Comparison of ENCODE assay signal across 28 mouse cellular contexts in genomic region chr13:55774352-55774751, GRCm38 (mm10). TPM values are rescaled to one million over a fixed set of nuclear protein-coding genes. Genes with fewer than 3 reads are reported as not detected.
A peak's percentile ranks its signal among the peaks of the same experiment; 100 is the strongest.
DNase-seq lines count a peak whose midpoint lies in the region; ATAC-seq lines count a peak whose summit lies in the region.
"Had no signal": no experiment of that assay in that cellular context is flagged by ENCODE, and none has a peak within 500 bp of the region (broad histone marks: within the 10 kb centered on the region; RNA-seq: fewer than 3 reads in every experiment).

No protein-coding gene starts in this region.

- no peak overlapping the region for H3K9ac ChIP-seq in limb, embryonic 12.5 days (replicated peaks)
- H3K9ac ChIP-seq in midbrain, embryonic 16.5 days (ENCODE audit: low read depth, low read length): no peak overlapping the region
- H3K9ac ChIP-seq: embryonic facial prominence, embryonic 12.5 days; embryonic facial prominence, embryonic 15.5 days; forebrain, embryonic 15.5 days; hindbrain, embryonic 12.5 days; hindbrain, embryonic 15.5 days had no signal

- peak overlapping the region; percentile 41; the same call in 1 of the 2 replicates for H3K27ac ChIP-seq in limb, embryonic 12.5 days
- H3K27ac ChIP-seq in midbrain, embryonic 16.5 days (ENCODE audit: low read length): no peak overlapping the region
- H3K27ac ChIP-seq: embryonic facial prominence, embryonic 12.5 days; embryonic facial prominence, embryonic 15.5 days; forebrain, embryonic 15.5 days; hindbrain, embryonic 12.5 days; hindbrain, embryonic 15.5 days had no signal

- H3K4me2 ChIP-seq in limb, embryonic 12.5 days: no peak overlapping the region
- H3K4me2 ChIP-seq in midbrain, embryonic 16.5 days (ENCODE audit: low read length): no peak overlapping the region
- H3K4me2 ChIP-seq: embryonic facial prominence, embryonic 12.5 days; embryonic facial prominence, embryonic 15.5 days; forebrain, embryonic 15.5 days; heart, embryonic 11.5 days; hindbrain, embryonic 12.5 days; hindbrain, embryonic 15.5 days had no signal

- ATAC-seq in limb, embryonic 12.5 days (ENCODE audit: insufficient number of reproducible peaks, insufficient read depth, low FRiP score, low TSS enrichment, low read depth): no peak
- no peak for ATAC-seq in midbrain, embryonic 16.5 days
- ATAC-seq: forebrain, embryonic 15.5 days had no signal

- no peak overlapping the region for H3K4me3 ChIP-seq in limb, embryonic 12.5 days (replicated peaks)
- no peak overlapping the region for H3K4me3 ChIP-seq in midbrain, embryonic 16.5 days (ENCODE audit: low read depth, low read length)
- H3K4me3 ChIP-seq: embryonic facial prominence, embryonic 12.5 days; embryonic facial prominence, embryonic 15.5 days; forebrain, embryonic 15.5 days; hindbrain, embryonic 12.5 days; hindbrain, embryonic 15.5 days had no signal

- H3K9me3 ChIP-seq in limb, embryonic 12.5 days: 0 out of 2 replicates have a peak, but pooled peaks cover 5% of the 10 kb centered on the region
- H3K9me3 ChIP-seq in midbrain, embryonic 16.5 days (replicated peaks; ENCODE audit: control insufficient read depth, low read length, poor library complexity, severe bottlenecking): no peaks in the 10 kb centered on the region
- H3K9me3 ChIP-seq: embryonic facial prominence, embryonic 15.5 days; forebrain, embryonic 15.5 days; hindbrain, embryonic 12.5 days; hindbrain, embryonic 15.5 days had no signal

- H3K4me1 ChIP-seq in limb, embryonic 12.5 days (replicated peaks): peaks cover 10% of the 10 kb centered on the region
- H3K4me1 ChIP-seq in midbrain, embryonic 16.5 days (ENCODE audit: control insufficient read depth, insufficient read depth, low read length): no peaks in the 10 kb centered on the region
- H3K4me1 ChIP-seq: embryonic facial prominence, embryonic 15.5 days; forebrain, embryonic 15.5 days; hindbrain, embryonic 12.5 days; hindbrain, embryonic 15.5 days had no signal

- H3K27me3 ChIP-seq in limb, embryonic 12.5 days: no peaks in the 10 kb centered on the region
- no peaks in the 10 kb centered on the region for H3K27me3 ChIP-seq in midbrain, embryonic 16.5 days (ENCODE audit: control insufficient read depth, insufficient read depth, low read depth, low read length)
- H3K27me3 ChIP-seq: embryonic facial prominence, embryonic 12.5 days; embryonic facial prominence, embryonic 15.5 days; forebrain, embryonic 15.5 days; hindbrain, embryonic 12.5 days; hindbrain, embryonic 15.5 days had no signal

- peak; percentile 26 to 55 for DNase-seq in kidney, postnatal 4 days
- DNase-seq in kidney, adult 18-20 months: no peak
- peak; percentile 29 for DNase-seq in R1 (ENCODE audit: low read depth, low spot score)
- DNase-seq in induced T-regulatory cell, adult 2 months (ENCODE audit: low read depth): peak; percentile 3
- DNase-seq in lung, postnatal 4 days: no peak
- DNase-seq in layer of hippocampus, postnatal 36 days: no peak
- DNase-seq: adrenal gland, postnatal 10 days; adrenal gland, postnatal 36 days; B cell, adult 2 months; cerebellum, adult 18-20 months; cerebellum, adult 9-10 months; cerebellum, postnatal 14 days; gastrocnemius, postnatal 14 days; heart, adult 11 months had no signal

- 73% methylated on average over 7 of the region's 7 CpGs for WGBS in limb, embryonic 12.5 days
- 91% methylated on average over 7 of the region's 7 CpGs for WGBS in midbrain, embryonic 16.5 days

- H3K36me3 ChIP-seq in limb, embryonic 12.5 days: no peaks in the 10 kb centered on the region
- no peaks in the 10 kb centered on the region for H3K36me3 ChIP-seq in midbrain, embryonic 16.5 days (ENCODE audit: control insufficient read depth, insufficient read depth, low read length)
- H3K36me3 ChIP-seq: embryonic facial prominence, embryonic 12.5 days; embryonic facial prominence, embryonic 15.5 days; forebrain, embryonic 15.5 days; hindbrain, embryonic 12.5 days; hindbrain, embryonic 15.5 days had no signal

RNA-seq across cellular contexts. Expression of gene Catsper3, which starts 10.0 kb away (rescaled TPM):
- polyA plus RNA-seq in limb, embryonic 12.5 days (2016; fragmentation: Nextera tagmentation; extraction: Ambion mirVana): 0.15 TPM in 1 of 2 replicates, not detected in the other
- under 1 TPM in 1 of 2 experiments, not detected in 1; 0.38 TPM for total RNA-seq in layer of hippocampus, postnatal 36 days (2021)
- polyA plus RNA-seq in midbrain, embryonic 16.5 days (2015; fragmentation: Nextera tagmentation; extraction: Ambion mirVana): 0.19 TPM in 1 of 2 replicates, not detected in the other
- total RNA-seq: adrenal gland, adult 18-20 months; gastrocnemius, postnatal 4 days; heart, postnatal 25 days; MEL had no signal
- polyA plus RNA-seq: embryonic facial prominence, embryonic 12.5 days; embryonic facial prominence, embryonic 15.5 days; forebrain, embryonic 11.5 days; forebrain, embryonic 15.5 days; heart, embryonic 14.5 days; hindbrain, embryonic 12.5 days; hindbrain, embryonic 15.5 days had no signal

RNA-seq across cellular contexts. Expression of gene Pcbd2, which starts 47.2 kb away (rescaled TPM):
- polyA plus RNA-seq in limb, embryonic 12.5 days (2016; fragmentation: Nextera tagmentation; extraction: Ambion mirVana): 42.0 and 46.8 TPM in 2 replicates
- total RNA-seq in layer of hippocampus, postnatal 36 days (2021): 10 to 100 TPM; 32.5 to 35.4 TPM
- 17.5 and 20.0 TPM in 2 replicates for polyA plus RNA-seq in midbrain, embryonic 16.5 days (2015; fragmentation: Nextera tagmentation; extraction: Ambion mirVana)

RNA-seq across cellular contexts. Expression of gene Txndc15, which starts 59.9 kb away (rescaled TPM):
- 94.1 and 95.8 TPM in 2 replicates for polyA plus RNA-seq in limb, embryonic 12.5 days (2016; fragmentation: Nextera tagmentation; extraction: Ambion mirVana)
- 10 to 100 TPM; 74.8 to 78.1 TPM for total RNA-seq in layer of hippocampus, postnatal 36 days (2021)
- 143 and 149 TPM in 2 replicates for polyA plus RNA-seq in midbrain, embryonic 16.5 days (2015; fragmentation: Nextera tagmentation; extraction: Ambion mirVana)

Comparison
In these comparisons a context has a peak if more than half of its experiments do, and no peak if none do; other contexts are left out.
1. DNase-seq: peak in kidney, postnatal 4 days (2 of 2), R1 (single experiment) and induced T-regulatory cell, adult 2 months (single experiment); none in kidney, adult 18-20 months (single experiment), lung, postnatal 4 days (0 of 2) and layer of hippocampus, postnatal 36 days (0 of 2).